Mouse (Mus musculus) megakaryocyte, embryonic 14.5 days (primary cell): ENCODE data around the gene Trp53inp2. TPM values are rescaled to one million over a fixed set of nuclear protein-coding genes. Genes with fewer than 3 reads are reported as not detected.

Source experiments
- H3K27me3 ChIP-seq: replicated peaks from 2 replicates; pipeline ENCODE3; 2012; ENCODE audit warnings: inconsistent platforms
- H3K36me3 ChIP-seq: replicated peaks from 2 replicates; pipeline ENCODE3; 2012; ENCODE audit warnings: low read length, inconsistent platforms, mixed read lengths
- H3K4me1 ChIP-seq: 2 replicates; pipeline ENCODE4 v1.6.1; 2012; ENCODE audit warnings: inconsistent platforms
- H3K4me3 ChIP-seq: replicated peaks from 2 replicates; pipeline ENCODE3; 2012; ENCODE audit warnings: moderate library complexity, mild to moderate bottlenecking, inconsistent platforms
- H3K9me3 ChIP-seq: 2 replicates; pipeline ENCODE4 v1.6.1; 2012; ENCODE audit warnings: inconsistent platforms
- FLI1 ChIP-seq: IDR thresholded peaks from 2 replicates; pipeline ENCODE4 v1.6.1; 2012; ENCODE audit warnings: low read length, inconsistent platforms, mixed read lengths
- GATA1 ChIP-seq: IDR thresholded peaks from 3 replicates; pipeline ENCODE4 v1.6.1; 2012; ENCODE audit warnings: mixed read lengths, low read length, inconsistent platforms, borderline replicate concordance
- polyA plus RNA-seq: library from polyadenylated mRNA; stranded (reverse); fragments of >175 nt; gene quantifications from 2 replicates; pipeline ENCODE4 v1.2.3, GENCODE M21; 2012; ENCODE audit warnings: low replicate concordance; ENCODE audit not compliant: insufficient read depth

The Trp53inp2 gene
- 12.7 and 21.9 TPM in 2 replicates for polyA plus RNA-seq

- H3K36me3 ChIP-seq = peaks cover 4% of the 10 kb centered on the region
- 0 out of 2 replicates have a peak, but pooled peaks cover 2% of the 10 kb centered on the region for H3K9me3 ChIP-seq
- H3K4me1 ChIP-seq = peaks cover 39% of the 10 kb centered on the region
- TF ChIP-seq GATA1 (no peak), FLI1 (no peak)
- H3K4me3 ChIP-seq = peak within 1 kb of the TSS; percentile 93
- H3K27me3 ChIP-seq = peaks cover 42% of the 10 kb centered on the region
These were observed at the start of gene Trp53inp2 for GRCm38 (mm10) chr2:155380261-155381059. Gene Trp53inp2, plus strand, starts transcription at chr2:155381059.

DNA sequence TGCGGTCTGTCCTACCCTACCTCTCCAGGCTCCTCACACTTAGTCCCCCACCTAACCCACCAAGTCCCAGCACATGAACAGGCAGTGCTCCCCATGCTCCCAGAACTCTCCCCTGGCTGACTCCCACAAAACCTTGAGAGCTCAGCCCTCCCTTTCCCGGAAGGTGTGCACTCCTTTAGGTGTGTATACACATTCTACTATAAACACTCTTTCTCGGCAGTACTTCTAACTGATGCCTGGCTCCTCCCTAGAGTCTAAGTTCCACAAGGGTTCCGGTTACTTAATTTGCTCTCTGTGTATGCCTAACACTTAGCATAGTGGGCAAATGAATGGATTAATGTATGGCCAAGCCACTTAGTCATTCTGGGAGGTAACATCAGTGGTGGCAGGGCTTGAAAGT, 49.5 kb upstream of the Trp53inp2 start:
- no peaks in the 10 kb centered on the region for H3K4me1 ChIP-seq
- no peak overlapping the region for H3K4me3 ChIP-seq
- no peaks in the 10 kb centered on the region for H3K9me3 ChIP-seq
- no peaks in the 10 kb centered on the region for H3K27me3 ChIP-seq
- peaks cover 73% of the 10 kb centered on the region for H3K36me3 ChIP-seq
- TF ChIP-seq GATA1 = no peak
- no peak for TF ChIP-seq FLI1

DNA sequence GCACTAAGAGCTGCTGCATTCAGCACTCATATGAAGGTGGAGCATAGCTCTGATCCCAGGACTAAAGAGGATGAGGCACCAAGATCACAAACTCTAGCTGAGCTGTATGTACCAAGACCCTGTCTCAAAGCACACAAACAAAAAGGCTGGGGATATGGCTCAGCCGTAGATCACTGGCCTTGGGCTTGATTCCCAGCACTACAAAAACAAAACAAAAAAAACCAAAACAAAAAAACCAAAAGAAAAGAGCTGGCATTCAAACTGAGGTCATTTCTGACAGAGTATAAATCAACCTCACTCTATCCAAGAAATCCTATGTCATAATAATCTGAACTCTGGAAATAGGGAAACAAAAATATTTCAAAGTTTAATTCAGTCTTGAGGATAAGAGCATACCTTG, 47.4 kb upstream of the Trp53inp2 start:
- H3K4me3 ChIP-seq = no peak overlapping the region
- H3K4me1 ChIP-seq = no peaks in the 10 kb centered on the region
- no peaks in the 10 kb centered on the region for H3K9me3 ChIP-seq
- peaks cover 68% of the 10 kb centered on the region for H3K36me3 ChIP-seq
- no peak for TF ChIP-seq FLI1
- TF ChIP-seq GATA1 = no peak
- no peaks in the 10 kb centered on the region for H3K27me3 ChIP-seq

GRCm38 (mm10) chr2:155335231-155335630, 45.6 kb upstream of the Trp53inp2 start:
- TF ChIP-seq FLI1 = no peak
- no peak for TF ChIP-seq GATA1

DNA sequence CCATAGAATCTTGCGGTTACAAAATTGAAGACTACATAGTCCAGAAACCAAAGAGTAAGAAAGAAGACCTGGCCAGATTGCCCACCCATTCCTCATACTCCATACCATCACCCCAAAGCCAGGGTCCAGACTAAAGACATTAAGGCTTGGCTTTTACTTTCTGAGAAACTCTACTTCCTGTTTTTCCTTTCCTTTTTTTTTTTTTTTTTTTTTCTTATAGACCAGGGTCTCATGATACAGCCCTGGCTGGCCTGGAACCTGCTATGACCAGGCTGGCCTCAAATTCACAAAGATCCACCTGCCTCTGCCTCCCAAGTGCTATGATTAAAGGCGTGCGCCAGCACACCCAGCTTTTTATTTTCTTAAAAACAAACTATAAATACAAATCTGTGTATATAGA, 44.6 kb upstream of the Trp53inp2 start:
- Histone ChIP-seq H3K9me3 (no peaks in the 10 kb centered on the region), H3K36me3 (peaks cover 58% of the 10 kb centered on the region), H3K4me1 (no peaks in the 10 kb centered on the region), H3K27me3 (no peaks in the 10 kb centered on the region), H3K4me3 (no peak overlapping the region)
- TF ChIP-seq FLI1 = no peak
- TF ChIP-seq GATA1 = no peak

More at GRCm38 (mm10) chr2:155335231-155335630, 45.6 kb upstream of the Trp53inp2 start:
- Histone ChIP-seq H3K4me1 (no peaks in the 10 kb centered on the region), H3K4me3 (no peak overlapping the region), H3K9me3 (no peaks in the 10 kb centered on the region), H3K36me3 (peaks cover 65% of the 10 kb centered on the region), H3K27me3 (no peaks in the 10 kb centered on the region)

DNA sequence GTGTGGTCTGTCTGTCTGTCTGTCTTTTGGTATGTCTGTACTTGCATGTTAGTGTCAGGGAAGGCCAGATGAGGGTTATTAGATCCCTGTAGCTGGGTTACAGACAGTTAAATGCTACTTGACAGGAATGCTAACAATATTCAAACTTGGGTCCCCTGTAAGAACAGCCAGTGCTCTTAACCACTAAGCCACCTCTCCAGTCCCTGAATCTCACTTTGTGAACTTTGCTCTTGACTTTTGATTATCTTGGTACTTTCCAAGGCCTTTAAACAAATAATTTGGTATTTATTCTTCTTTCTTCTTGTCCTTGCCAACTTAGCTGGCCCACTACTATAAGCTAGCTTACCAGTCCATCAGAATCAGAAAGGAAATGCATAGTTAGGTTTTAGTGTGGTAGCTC, 40.7 kb upstream of the Trp53inp2 start:
- Histone ChIP-seq H3K4me3 (no peak overlapping the region), H3K4me1 (peaks cover 8% of the 10 kb centered on the region), H3K9me3 (no peaks in the 10 kb centered on the region), H3K27me3 (no peaks in the 10 kb centered on the region), H3K36me3 (peaks cover 44% of the 10 kb centered on the region)
- TF ChIP-seq FLI1 (no peak), GATA1 (no peak)

GRCm38 (mm10) chr2:155346670-155347069, 34.2 kb upstream of the Trp53inp2 start:
- H3K9me3 ChIP-seq = peaks cover 17% of the 10 kb centered on the region

DNA sequence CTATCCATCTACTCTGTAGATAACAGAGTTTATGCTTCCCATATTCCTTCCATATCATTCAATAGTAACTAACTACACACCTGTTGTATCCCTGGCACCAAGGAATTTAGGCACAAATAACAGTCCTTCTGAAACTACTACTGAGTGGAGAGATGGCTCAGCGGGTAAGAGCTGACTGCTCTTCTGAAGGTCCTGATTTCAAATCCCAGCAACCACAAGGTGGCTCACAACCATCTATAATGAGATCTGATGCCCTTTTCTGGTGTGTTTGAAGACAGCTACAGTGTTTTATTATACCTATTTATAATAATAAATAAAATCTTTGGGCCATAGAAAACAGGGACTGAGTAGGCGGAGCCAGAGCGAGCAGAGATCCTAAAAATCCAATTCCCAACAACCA, 26.5 kb upstream of the Trp53inp2 start:
- no peaks in the 10 kb centered on the region for H3K27me3 ChIP-seq
- no peak for TF ChIP-seq FLI1
- TF ChIP-seq GATA1 = no peak
- peaks cover 17% of the 10 kb centered on the region for H3K4me1 ChIP-seq
- no peak overlapping the region for H3K4me3 ChIP-seq
- H3K9me3 ChIP-seq = peaks cover 15% of the 10 kb centered on the region
- H3K36me3 ChIP-seq = peaks cover 17% of the 10 kb centered on the region

More at GRCm38 (mm10) chr2:155346670-155347069, 34.2 kb upstream of the Trp53inp2 start:
- H3K4me3 ChIP-seq = no peak overlapping the region
- H3K36me3 ChIP-seq = peaks cover 47% of the 10 kb centered on the region
- TF ChIP-seq FLI1 (no peak), GATA1 (no peak)
- peaks cover 8% of the 10 kb centered on the region for H3K4me1 ChIP-seq
- no peaks in the 10 kb centered on the region for H3K27me3 ChIP-seq

- H3K36me3 ChIP-seq = no peaks in the 10 kb centered on the region
- peaks cover 4% of the 10 kb centered on the region for H3K27me3 ChIP-seq
- peak within 1 kb of the TSS; percentile 93 for H3K4me3 ChIP-seq
- H3K9me3 ChIP-seq = no peaks in the 10 kb centered on the region
- TF ChIP-seq FLI1 = no peak
- no peak for TF ChIP-seq GATA1
- H3K4me1 ChIP-seq = peaks cover 17% of the 10 kb centered on the region
These were observed 23.8 kb upstream of the Trp53inp2 start, which contains the start of gene Pigu for GRCm38 (mm10) chr2:155356971-155357591. Gene Pigu, minus strand, starts transcription at chr2:155357430.

GRCm38 (mm10) chr2:155357686-155358399, 23.0 kb upstream of the Trp53inp2 start:
- Histone ChIP-seq H3K36me3 (no peaks in the 10 kb centered on the region), H3K9me3 (no peaks in the 10 kb centered on the region), H3K4me1 (peaks cover 17% of the 10 kb centered on the region), H3K27me3 (peaks cover 4% of the 10 kb centered on the region), H3K4me3 (peak overlapping the region; percentile 93)
- no peak for TF ChIP-seq GATA1
- no peak for TF ChIP-seq FLI1
